Mouse (Mus musculus) Muller cell, postnatal 12 days (primary cell): ENCODE measurements at regions not wholly inside any gene's neighbourhood (a gene's known extent, or its start where the extent isn't known, plus 50 kb on each side); places are given as distances from the start of the nearest gene placed in this dataset.

ENCODE experiments used
- DNase-seq: peaks from one replicate; pipeline ENCODE4 v3.0.0-alpha.2; 2015; ENCODE audit errors: inconsistent ontology term

DNA sequence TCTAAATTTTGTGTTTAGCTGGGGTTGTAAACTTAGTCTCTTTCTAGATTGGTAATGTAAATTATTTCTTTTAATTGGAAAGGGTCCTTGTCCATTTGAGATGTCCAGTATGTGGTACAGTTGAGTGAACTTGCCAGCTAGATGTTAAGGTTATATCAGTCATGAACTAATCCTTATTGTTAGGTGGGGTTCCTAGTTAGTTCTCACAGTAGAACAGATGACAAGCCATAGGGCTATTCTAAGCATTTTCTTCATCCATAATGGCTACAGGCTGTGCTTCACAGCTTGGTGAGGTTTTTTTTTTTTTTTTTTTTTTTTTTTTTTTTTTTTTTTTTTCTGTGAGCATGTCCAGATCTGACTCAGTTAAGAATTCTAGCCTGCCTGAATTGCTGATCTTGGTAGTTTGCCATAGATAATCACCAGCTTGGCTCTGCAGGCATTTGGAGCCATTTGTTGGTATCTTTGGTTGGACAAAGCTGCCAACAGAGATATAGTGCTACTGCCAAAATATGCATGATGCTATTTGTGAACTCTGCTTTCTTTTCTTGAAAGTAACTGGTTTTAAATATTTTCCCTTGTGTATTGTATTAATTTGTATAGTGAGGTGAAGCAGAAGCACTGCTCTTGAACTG, 669.2 kb downstream of the 4931400O07Rik start:
- DNase-seq = peak; percentile 61
